Mouse (Mus musculus): Measurements from ENCODE around the gene Abhd12. TPM values are rescaled to one million over a fixed set of nuclear protein-coding genes. Genes with fewer than 3 reads are reported as not detected.

Gene Abhd12
- polyA plus RNA-seq, 1 experiment from 2014 or later: 105 TPM

- DNase-seq (peak; percentile 79), ATAC-seq (ENCODE audit: low FRiP score, low TSS enrichment) (no peak)
- H3K4me2 ChIP-seq (ENCODE audit: low read length): peak overlapping the region; percentile 32
- no peaks in the 10 kb centered on the region for H3K9me3 ChIP-seq (ENCODE audit: control insufficient read depth, low read length)
- H3K27ac ChIP-seq (replicated peaks; ENCODE audit: low read depth, low read length): 0 out of 2 replicates have a peak overlapping the region, but pooled peaks have one; percentile 37
- peaks cover 17% of the 10 kb centered on the region for H3K4me1 ChIP-seq (ENCODE audit: control insufficient read depth, insufficient read depth, low read length)
- no peaks in the 10 kb centered on the region for H3K27me3 ChIP-seq (ENCODE audit: control insufficient read depth, insufficient read depth, low read length)
- no peak overlapping the region for H3K9ac ChIP-seq (replicated peaks; ENCODE audit: low read length)
- H3K36me3 ChIP-seq (ENCODE audit: control insufficient read depth, insufficient read depth, low read length): peaks cover 10% of the 10 kb centered on the region
- 67% methylated on average over 4 of the region's 4 CpGs for WGBS
- H3K4me3 ChIP-seq (replicated peaks; ENCODE audit: low read depth, low read length): no peak overlapping the region
Observed at GRCm38 (mm10) chr2:150788768-150789550, 115.6 kb downstream of the Abhd12 start.

- under 1% methylated on average over 23 of the region's 23 CpGs for WGBS
- no peaks in the 10 kb centered on the region for H3K9me3 ChIP-seq (ENCODE audit: control insufficient read depth, low read length)
- peak overlapping the region; percentile 77 for H3K4me3 ChIP-seq (replicated peaks; ENCODE audit: low read depth, low read length)
- peaks cover 17% of the 10 kb centered on the region for H3K4me1 ChIP-seq (ENCODE audit: control insufficient read depth, insufficient read depth, low read length)
- ATAC-seq (ENCODE audit: low FRiP score, low TSS enrichment): peak; percentile 53
- H3K36me3 ChIP-seq (ENCODE audit: control insufficient read depth, insufficient read depth, low read length): peaks cover 2% of the 10 kb centered on the region
- H3K4me2 ChIP-seq (ENCODE audit: low read length): peak overlapping the region; percentile 92
- no peaks in the 10 kb centered on the region for H3K27me3 ChIP-seq (ENCODE audit: control insufficient read depth, insufficient read depth, low read length)
- H3K27ac ChIP-seq (replicated peaks; ENCODE audit: low read depth, low read length): 0 out of 2 replicates have a peak overlapping the region, but pooled peaks have one; percentile 26
- DNase-seq: peak; percentile 57
- H3K9ac ChIP-seq (replicated peaks; ENCODE audit: low read length): peak overlapping the region; percentile 70
Observed at GRCm38 (mm10) chr2:150787234-150787771, 117.2 kb downstream of the Abhd12 start.

GRCm38 (mm10) chr2:150786251-150787180 is 118.0 kb downstream of the Abhd12 start, which contains the start of gene Pygb:
Pygb (plus strand) TSS chr2:150786735.
- peak within 1 kb of the TSS; percentile 77 for H3K4me3 ChIP-seq (replicated peaks; ENCODE audit: low read depth, low read length)
- peak within 1 kb of the TSS; percentile 60; the same call in 1 of the 2 replicates for H3K27ac ChIP-seq (replicated peaks; ENCODE audit: low read depth, low read length)
- ATAC-seq (ENCODE audit: low FRiP score, low TSS enrichment) (peak; percentile 95), DNase-seq (peak; percentile 96)
- peak within 1 kb of the TSS; percentile 92 for H3K4me2 ChIP-seq (ENCODE audit: low read length)
- H3K36me3 ChIP-seq (ENCODE audit: control insufficient read depth, insufficient read depth, low read length): no peaks in the 10 kb centered on the region
- H3K4me1 ChIP-seq (ENCODE audit: control insufficient read depth, insufficient read depth, low read length): peaks cover 17% of the 10 kb centered on the region
- no peaks in the 10 kb centered on the region for H3K9me3 ChIP-seq (ENCODE audit: control insufficient read depth, low read length)
- H3K9ac ChIP-seq (replicated peaks; ENCODE audit: low read length): peak within 1 kb of the TSS; percentile 70
- WGBS: 3% methylated on average over 58 of the region's 58 CpGs
- no peaks in the 10 kb centered on the region for H3K27me3 ChIP-seq (ENCODE audit: control insufficient read depth, insufficient read depth, low read length)

- no peak overlapping the region for H3K4me3 ChIP-seq (replicated peaks; ENCODE audit: low read depth, low read length)
- H3K4me2 ChIP-seq (ENCODE audit: low read length): no peak overlapping the region
- no peak overlapping the region for H3K9ac ChIP-seq (replicated peaks; ENCODE audit: low read length)
- DNase-seq (no peak), ATAC-seq (ENCODE audit: low FRiP score, low TSS enrichment) (no peak)
- H3K4me1 ChIP-seq (ENCODE audit: control insufficient read depth, insufficient read depth, low read length): peaks cover 6% of the 10 kb centered on the region
- H3K27me3 ChIP-seq (ENCODE audit: control insufficient read depth, insufficient read depth, low read length): no peaks in the 10 kb centered on the region
- H3K36me3 ChIP-seq (ENCODE audit: control insufficient read depth, insufficient read depth, low read length): no peaks in the 10 kb centered on the region
- H3K27ac ChIP-seq (replicated peaks; ENCODE audit: low read depth, low read length): no peak overlapping the region
- WGBS: 84% methylated on average over 2 of the region's 2 CpGs
- H3K9me3 ChIP-seq (ENCODE audit: control insufficient read depth, low read length): no peaks in the 10 kb centered on the region
Observed at GRCm38 (mm10) chr2:150782801-150783200, 121.7 kb downstream of the Abhd12 start.

Other genes with a start within 250 kb of the Abhd12 start
- 15.2 and 19.9 TPM in 2 replicates for gene Acss1, start 236.2 kb downstream of the Abhd12 start, polyA plus RNA-seq (2014; fragmentation: Nextera tagmentation; extraction: Ambion mirVana)
- gene Vsx1, start 215.4 kb downstream of the Abhd12 start, polyA plus RNA-seq (2014; fragmentation: Nextera tagmentation; extraction: Ambion mirVana): not detected in 2 replicates
- 46.1 and 50.8 TPM in 2 replicates for gene Entpd6, start 155.7 kb downstream of the Abhd12 start, polyA plus RNA-seq (2014; fragmentation: Nextera tagmentation; extraction: Ambion mirVana)
- gene Pygb, start 118.0 kb downstream of the Abhd12 start, polyA plus RNA-seq (2014; fragmentation: Nextera tagmentation; extraction: Ambion mirVana): 62.2 and 64.5 TPM in 2 replicates
- gene Gins1, start 659 bp upstream of the Abhd12 start, polyA plus RNA-seq (2014; fragmentation: Nextera tagmentation; extraction: Ambion mirVana): 19.2 and 21.3 TPM in 2 replicates
- 2.9 and 5.0 TPM in 2 replicates for gene Ninl, start 134.6 kb upstream of the Abhd12 start, polyA plus RNA-seq (2014; fragmentation: Nextera tagmentation; extraction: Ambion mirVana)
- gene Nanp, start 134.7 kb upstream of the Abhd12 start, polyA plus RNA-seq (2014; fragmentation: Nextera tagmentation; extraction: Ambion mirVana): 33.5 and 38.0 TPM in 2 replicates
- not detected in 2 replicates for gene Gm14151, start 187.6 kb upstream of the Abhd12 start, polyA plus RNA-seq (2014; fragmentation: Nextera tagmentation; extraction: Ambion mirVana)
- gene Gm14147, start 193.5 kb upstream of the Abhd12 start, polyA plus RNA-seq (2014; fragmentation: Nextera tagmentation; extraction: Ambion mirVana): not detected in 2 replicates

Data from midbrain, embryonic 14.5 days (tissue).